Mouse (Mus musculus) forebrain, embryonic 11.5 days (tissue): ENCODE measurements around the gene Gm47791. TPM values are rescaled to one million over a fixed set of nuclear protein-coding genes. Genes with fewer than 3 reads are reported as not detected.

Experiments
- ATAC-seq: fragments of 200-750 bp; cut with Nextera tagmentation; replicated peaks from 2 replicates; pipeline ENCODE4 v1.8.0; 2017; ENCODE audit warnings: moderate TSS enrichment; ENCODE audit not compliant: low FRiP score
- DNase-seq: peaks from one replicate; pipeline ENCODE4 v3.0.0-alpha.2; 2017; ENCODE audit warnings: low spot score
- H3K27ac ChIP-seq: fragments of 300-500 bp; sonication (generic); 2 replicates; pipeline ENCODE4 v1.5.1; 2014; ENCODE audit warnings: low read depth, low read length
- H3K27me3 ChIP-seq: fragments of 300-500 bp; sonication (generic); 2 replicates; pipeline ENCODE4 v1.6.1; 2014; ENCODE audit warnings: mild to moderate bottlenecking, low read length, mixed read lengths; ENCODE audit not compliant: control insufficient read depth, insufficient read depth
- H3K36me3 ChIP-seq: fragments of 300-500 bp; sonication (generic); 2 replicates; pipeline ENCODE4 v1.6.1; 2014; ENCODE audit warnings: mild to moderate bottlenecking, low read length, moderate library complexity, mixed read lengths; ENCODE audit not compliant: control insufficient read depth, insufficient read depth
- H3K4me1 ChIP-seq: fragments of 300-500 bp; sonication (generic); replicated peaks from 2 replicates; pipeline ENCODE4 v1.6.1; 2014; ENCODE audit warnings: low read length, mixed read lengths; ENCODE audit not compliant: control insufficient read depth, insufficient read depth
- H3K4me2 ChIP-seq: fragments of 300-500 bp; sonication (generic); 2 replicates; pipeline ENCODE4 v1.6.1; 2014; ENCODE audit warnings: low read depth, mild to moderate bottlenecking, low read length, moderate library complexity, mixed read lengths; ENCODE audit not compliant: severe bottlenecking
- H3K4me3 ChIP-seq: fragments of 300-500 bp; sonication (generic); 2 replicates; pipeline ENCODE4 v1.5.1; 2014; ENCODE audit warnings: low read depth, low read length
- H3K9ac ChIP-seq: fragments of 300-500 bp; sonication (generic); 2 replicates; pipeline ENCODE4 v1.6.1; 2014; ENCODE audit warnings: low read length
- H3K9me3 ChIP-seq: fragments of 300-500 bp; sonication (generic); 2 replicates; pipeline ENCODE4 v1.6.1; 2016; ENCODE audit warnings: low read length, mixed read lengths; ENCODE audit not compliant: control insufficient read depth
- WGBS: fragments of 180-500 bp; shearing (Covaris S2); extraction: QIAGEN DNeasy Blood & Tissue Kit; methylation state at CpG from one replicate; pipeline ENCODE4 v1.1.7; 2014; 5-methylcytosine and 5-hydroxymethylcytosine counted together
- polyA plus RNA-seq: library from polyadenylated mRNA; unstranded; fragments of >200 nt; fragmentation: Nextera tagmentation; extraction: Ambion mirVana; gene quantifications from 2 replicates; pipeline ENCODE4 v1.2.1, GENCODE M21; 2014

Gm47791 gene
- polyA plus RNA-seq, 1 experiment from 2014 or later: not detected

DNA sequence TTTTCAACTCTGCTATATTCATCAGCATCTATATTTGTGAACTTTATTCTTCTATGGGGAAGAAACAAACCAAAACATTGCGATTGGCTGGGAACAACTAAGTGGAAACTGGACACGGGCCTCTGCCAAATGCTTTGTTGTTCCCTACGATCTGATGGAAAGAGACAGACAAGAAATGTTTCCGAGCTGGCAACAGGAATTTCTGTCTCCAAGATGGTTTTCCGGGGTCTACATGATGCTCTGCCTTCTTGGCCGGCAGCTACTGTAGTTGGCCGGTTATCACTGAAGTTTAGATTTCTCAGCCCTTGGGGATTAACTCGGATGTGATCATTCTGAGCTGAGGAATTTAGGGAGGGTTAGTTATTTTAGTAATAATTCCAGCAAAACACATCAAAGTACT is 35.3 kb upstream of the Gm47791 start:
- Histone ChIP-seq H3K27ac (no peak overlapping the region), H3K27me3 (no peaks in the 10 kb centered on the region), H3K4me1 (no peaks in the 10 kb centered on the region), H3K4me2 (no peak overlapping the region), H3K9me3 (no peaks in the 10 kb centered on the region), H3K36me3 (no peaks in the 10 kb centered on the region), H3K4me3 (no peak overlapping the region), H3K9ac (no peak overlapping the region)
- WGBS: 91% methylated on average over 8 of the region's 8 CpGs
- ATAC-seq (no peak), DNase-seq (no peak)

DNA sequence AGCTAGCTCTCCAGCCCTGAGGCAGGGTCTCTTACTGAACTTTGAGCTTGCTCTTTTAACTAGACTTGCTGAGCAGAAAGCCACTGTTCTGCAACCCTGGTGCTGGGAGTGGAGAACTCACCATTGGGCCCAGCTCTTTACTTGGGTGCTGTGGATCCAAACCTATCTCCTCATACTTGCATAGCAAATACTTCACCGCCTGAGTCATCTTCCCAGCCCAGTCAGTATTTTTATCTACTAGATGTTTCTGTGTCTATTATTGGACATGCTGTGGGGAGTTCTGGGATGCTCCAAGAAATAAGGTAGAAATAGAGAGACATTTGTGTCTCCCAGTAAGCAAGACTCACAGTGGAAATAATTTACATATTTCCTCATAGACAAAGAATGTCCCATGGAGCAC is 33.0 kb upstream of the Gm47791 start:
- ATAC-seq: no peak
- Histone ChIP-seq H3K27me3 (no peaks in the 10 kb centered on the region), H3K4me2 (no peak overlapping the region), H3K36me3 (no peaks in the 10 kb centered on the region), H3K27ac (no peak overlapping the region), H3K9ac (no peak overlapping the region), H3K9me3 (no peaks in the 10 kb centered on the region), H3K4me1 (no peaks in the 10 kb centered on the region), H3K4me3 (no peak overlapping the region)
- WGBS: 93% methylated on average over 1 of the region's 1 CpGs
- no peak for DNase-seq

DNA sequence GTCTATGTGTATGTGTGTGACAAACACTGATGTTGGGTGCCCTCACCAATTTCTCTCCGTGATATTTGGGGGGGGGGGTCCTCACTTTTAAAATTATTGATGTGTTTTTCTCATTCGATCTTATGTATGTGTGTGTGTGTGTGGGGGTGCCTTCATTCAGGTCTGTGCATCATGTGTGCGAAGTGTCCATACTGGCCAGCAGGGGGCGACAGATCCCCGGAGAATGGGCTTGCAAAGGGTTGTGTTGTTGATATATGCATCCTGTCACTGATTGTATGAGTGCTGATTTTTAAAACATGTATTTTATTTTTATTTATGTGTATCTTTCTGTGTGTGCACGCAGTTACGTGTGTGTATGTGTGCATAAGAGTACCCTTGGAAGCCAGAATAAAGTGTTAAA is 32.6 kb upstream of the Gm47791 start:
- 79% methylated on average over 7 of the region's 7 CpGs for WGBS
- no peaks in the 10 kb centered on the region for H3K4me1 ChIP-seq
- DNase-seq (no peak), ATAC-seq (no peak; the same call in 1 of the 2 replicates)
- H3K4me3 ChIP-seq: no peak overlapping the region
- H3K36me3 ChIP-seq: no peaks in the 10 kb centered on the region
- no peaks in the 10 kb centered on the region for H3K27me3 ChIP-seq
- no peak overlapping the region for H3K4me2 ChIP-seq
- H3K27ac ChIP-seq: no peak overlapping the region
- no peaks in the 10 kb centered on the region for H3K9me3 ChIP-seq
- H3K9ac ChIP-seq: no peak overlapping the region

DNA sequence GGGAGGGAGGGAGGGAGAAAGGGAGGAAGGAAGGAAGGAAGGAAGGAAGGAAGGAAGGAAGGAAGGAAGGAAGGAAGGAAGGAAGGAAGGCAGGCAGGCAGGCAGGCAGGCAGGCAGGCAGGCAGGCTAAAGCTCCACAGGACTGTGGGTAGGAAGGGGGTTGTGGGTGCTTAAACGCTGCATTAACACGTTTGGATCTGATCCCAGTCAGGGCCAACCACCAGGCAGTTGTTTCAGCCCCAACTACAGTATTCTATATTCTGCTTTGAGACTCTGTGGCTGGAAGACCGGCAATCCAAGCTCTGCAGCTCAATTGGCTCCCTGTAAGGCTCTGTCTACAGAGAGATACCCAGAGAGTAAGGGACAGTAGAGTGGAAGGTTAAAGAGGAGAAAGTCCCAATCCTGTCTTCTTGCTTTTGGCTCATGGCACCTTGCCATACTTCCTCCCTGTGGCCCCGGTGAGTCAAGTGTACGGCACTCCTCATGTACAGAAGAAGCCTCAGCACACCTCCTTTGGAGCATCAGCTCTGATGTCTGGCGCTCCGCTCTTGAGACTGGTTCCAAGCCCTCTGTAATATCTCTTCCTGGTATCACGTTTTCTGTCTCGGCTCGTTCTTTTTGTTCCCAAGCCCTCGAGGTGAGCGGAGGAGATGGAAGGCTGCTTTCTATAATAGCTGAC is 30.2 kb upstream of the Gm47791 start:
- no peak for DNase-seq
- H3K4me2 ChIP-seq: no peak overlapping the region
- no peak overlapping the region for H3K9ac ChIP-seq
- no peaks in the 10 kb centered on the region for H3K4me1 ChIP-seq
- H3K4me3 ChIP-seq: no peak overlapping the region
- no peaks in the 10 kb centered on the region for H3K9me3 ChIP-seq
- H3K27me3 ChIP-seq: no peaks in the 10 kb centered on the region
- no peaks in the 10 kb centered on the region for H3K36me3 ChIP-seq
- ATAC-seq: no peak
- no peak overlapping the region for H3K27ac ChIP-seq
- WGBS: 90% methylated on average over 12 of the region's 12 CpGs

GRCm38 (mm10) chr1:82798922-82799321 is 27.9 kb upstream of the Gm47791 start:
- Histone ChIP-seq H3K36me3 (no peaks in the 10 kb centered on the region), H3K27me3 (no peaks in the 10 kb centered on the region), H3K4me3 (no peak overlapping the region), H3K27ac (no peak overlapping the region), H3K4me1 (no peaks in the 10 kb centered on the region), H3K9ac (no peak overlapping the region), H3K4me2 (no peak overlapping the region), H3K9me3 (no peaks in the 10 kb centered on the region)
- DNase-seq (no peak), ATAC-seq (no peak)
- 85% methylated on average over 4 of the region's 4 CpGs for WGBS

DNA sequence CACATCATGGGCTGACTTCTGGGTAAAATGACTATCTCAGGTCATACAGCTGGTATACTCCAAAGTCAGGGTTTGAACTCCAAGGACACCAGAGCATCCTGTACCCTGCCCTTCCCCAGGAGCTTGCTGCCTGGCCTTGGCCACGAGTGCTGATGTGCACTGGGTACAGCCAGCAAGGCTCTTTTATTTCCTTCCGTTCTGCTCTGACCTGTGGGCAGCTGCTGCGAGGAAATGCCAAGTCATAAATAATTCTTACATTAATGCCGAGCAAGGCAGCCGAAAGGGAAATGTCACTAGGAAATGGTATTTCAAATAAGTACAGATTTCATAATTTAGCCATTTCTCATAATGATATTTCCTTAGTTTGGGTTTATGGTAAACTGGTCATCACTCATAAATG is 27.3 kb upstream of the Gm47791 start:
- WGBS: 88% methylated on average over 5 of the region's 5 CpGs
- Histone ChIP-seq H3K4me1 (no peaks in the 10 kb centered on the region), H3K27ac (no peak overlapping the region), H3K27me3 (no peaks in the 10 kb centered on the region), H3K9me3 (no peaks in the 10 kb centered on the region), H3K36me3 (no peaks in the 10 kb centered on the region), H3K4me3 (no peak overlapping the region), H3K9ac (no peak overlapping the region), H3K4me2 (no peak overlapping the region)
- DNase-seq (no peak), ATAC-seq (no peak)

- H3K36me3 ChIP-seq: no peaks in the 10 kb centered on the region
- H3K9ac ChIP-seq: no peak overlapping the region
- DNase-seq (no peak), ATAC-seq (no peak)
- 97% methylated on average over 4 of the region's 4 CpGs for WGBS
- H3K27me3 ChIP-seq: no peaks in the 10 kb centered on the region
- no peaks in the 10 kb centered on the region for H3K4me1 ChIP-seq
- H3K4me2 ChIP-seq: no peak overlapping the region
- no peak overlapping the region for H3K4me3 ChIP-seq
- H3K27ac ChIP-seq: no peak overlapping the region
- no peaks in the 10 kb centered on the region for H3K9me3 ChIP-seq
Measured at GRCm38 (mm10) chr1:82797088-82797487, 26.0 kb upstream of the Gm47791 start.

DNA sequence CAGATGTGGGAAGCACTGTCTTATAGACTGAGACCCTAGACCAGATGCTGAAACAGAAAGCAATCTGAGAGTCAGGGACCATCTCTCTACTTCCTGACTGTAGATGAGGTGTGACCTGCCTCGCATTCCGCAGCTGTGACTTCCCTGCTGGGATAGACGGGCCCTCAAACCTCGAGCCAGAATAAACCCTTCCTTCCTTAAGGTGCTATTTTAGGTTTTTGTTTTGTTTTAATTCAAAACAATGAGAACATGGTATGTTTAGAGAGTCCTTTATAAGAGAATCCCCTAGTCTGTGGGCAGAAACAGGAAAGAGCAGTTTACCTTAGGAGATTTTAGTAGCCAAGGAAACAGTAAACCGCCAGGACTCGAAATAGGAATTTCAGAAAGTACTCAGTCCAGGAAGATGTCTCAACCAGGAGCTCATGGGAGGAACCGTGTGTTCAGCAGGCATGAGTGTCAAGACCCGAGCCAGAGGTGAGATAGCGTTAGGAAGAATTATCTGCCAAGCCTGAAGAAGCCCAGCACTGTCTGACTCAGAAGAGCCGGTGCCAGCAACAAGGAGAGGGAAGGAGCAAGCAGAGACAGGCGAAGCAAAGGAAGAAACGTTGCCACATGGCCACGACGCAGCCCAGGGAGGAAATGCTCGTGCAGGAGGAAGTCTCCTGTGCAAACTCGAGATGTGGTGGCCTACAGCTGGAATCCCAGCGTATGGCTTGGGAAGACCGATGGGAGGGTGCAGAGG is 24.8 kb upstream of the Gm47791 start:
- H3K36me3 ChIP-seq: no peaks in the 10 kb centered on the region
- H3K4me3 ChIP-seq: no peak overlapping the region
- no peak overlapping the region for H3K27ac ChIP-seq
- DNase-seq: no peak
- H3K9ac ChIP-seq: no peak overlapping the region
- H3K4me2 ChIP-seq: no peak overlapping the region
- H3K4me1 ChIP-seq: no peaks in the 10 kb centered on the region
- ATAC-seq: no peak
- WGBS: 86% methylated on average over 18 of the region's 18 CpGs
- H3K27me3 ChIP-seq: no peaks in the 10 kb centered on the region
- H3K9me3 ChIP-seq: no peaks in the 10 kb centered on the region

DNA sequence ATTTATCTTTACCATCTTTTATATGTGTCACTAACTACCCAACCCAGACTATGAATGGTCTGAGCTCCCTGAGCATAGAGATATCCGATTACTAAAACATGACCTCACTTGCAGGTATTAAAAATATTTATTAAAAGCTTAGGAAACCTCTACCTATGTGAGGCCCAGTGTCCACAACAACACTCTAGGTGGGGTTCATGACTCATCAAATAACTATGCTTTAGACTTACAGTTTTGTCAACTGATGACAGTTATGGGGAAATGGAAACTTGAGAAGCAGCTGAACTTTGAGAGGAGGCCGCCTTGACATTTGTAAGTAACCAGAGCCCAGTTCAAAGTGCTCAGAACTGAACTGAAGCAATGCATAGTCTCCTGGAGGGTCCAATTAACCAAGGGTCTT is 24.2 kb upstream of the Gm47791 start:
- 90% methylated on average over 2 of the region's 2 CpGs for WGBS
- Histone ChIP-seq H3K9me3 (no peaks in the 10 kb centered on the region), H3K4me3 (no peak overlapping the region), H3K27ac (no peak overlapping the region), H3K4me1 (no peaks in the 10 kb centered on the region), H3K9ac (no peak overlapping the region), H3K4me2 (no peak overlapping the region), H3K27me3 (no peaks in the 10 kb centered on the region), H3K36me3 (no peaks in the 10 kb centered on the region)
- DNase-seq (no peak), ATAC-seq (no peak)
